Mouse (Mus musculus): ENCODE results near the gene Bcam.

- no peak for TF ChIP-seq CTCF (IDR thresholded peaks at IDR 0.05; ENCODE audit: control insufficient read depth, insufficient read depth, insufficient replicate concordance, low read depth, low read length)
- no peak for TF ChIP-seq POLR2A (IDR thresholded peaks at IDR 0.05; ENCODE audit: control insufficient read depth, low read depth, low read length)
Observed at GRCm38 (mm10) chr7:19724167-19724566, 46.6 kb downstream of the Bcam start.

All from testis, adult 2 months (tissue).